Mouse (Mus musculus): ENCODE measurements at regions not wholly inside any gene's neighbourhood (a gene's known extent, or its start where the extent isn't known, plus 50 kb on each side); places are given as distances from the start of the nearest gene placed in this dataset.

GRCm38 (mm10) chr16:30886982-30887381 is 194.2 kb downstream of the Xxylt1 start:
- H3K9ac ChIP-seq = no peak overlapping the region
- 58% methylated on average over 1 of the region's 1 CpGs for WGBS

GRCm38 (mm10) chr16:30887536-30887935 is 193.7 kb downstream of the Xxylt1 start:
- no peak for ATAC-seq (ENCODE audit: borderline replicate concordance, extremely low read depth, low FRiP score, low TSS enrichment)
- H3K27ac ChIP-seq = no peak overlapping the region
- H3K4me2 ChIP-seq = no peak overlapping the region
- H3K27me3 ChIP-seq = no peaks in the 10 kb centered on the region
- WGBS = 87% methylated on average over 1 of the region's 1 CpGs
- H3K36me3 ChIP-seq = no peaks in the 10 kb centered on the region
- H3K9ac ChIP-seq = no peak overlapping the region
- H3K9me3 ChIP-seq = no peaks in the 10 kb centered on the region
- no peak overlapping the region for H3K4me3 ChIP-seq
- H3K4me1 ChIP-seq = no peaks in the 10 kb centered on the region

More at GRCm38 (mm10) chr16:30886982-30887381, 194.2 kb downstream of the Xxylt1 start:
- Histone ChIP-seq H3K4me2 (no peak overlapping the region), H3K27ac (no peak overlapping the region), H3K4me3 (no peak overlapping the region), H3K9me3 (no peaks in the 10 kb centered on the region), H3K36me3 (no peaks in the 10 kb centered on the region), H3K27me3 (no peaks in the 10 kb centered on the region), H3K4me1 (no peaks in the 10 kb centered on the region)
- ATAC-seq (ENCODE audit: borderline replicate concordance, extremely low read depth, low FRiP score, low TSS enrichment) = no peak

DNA sequence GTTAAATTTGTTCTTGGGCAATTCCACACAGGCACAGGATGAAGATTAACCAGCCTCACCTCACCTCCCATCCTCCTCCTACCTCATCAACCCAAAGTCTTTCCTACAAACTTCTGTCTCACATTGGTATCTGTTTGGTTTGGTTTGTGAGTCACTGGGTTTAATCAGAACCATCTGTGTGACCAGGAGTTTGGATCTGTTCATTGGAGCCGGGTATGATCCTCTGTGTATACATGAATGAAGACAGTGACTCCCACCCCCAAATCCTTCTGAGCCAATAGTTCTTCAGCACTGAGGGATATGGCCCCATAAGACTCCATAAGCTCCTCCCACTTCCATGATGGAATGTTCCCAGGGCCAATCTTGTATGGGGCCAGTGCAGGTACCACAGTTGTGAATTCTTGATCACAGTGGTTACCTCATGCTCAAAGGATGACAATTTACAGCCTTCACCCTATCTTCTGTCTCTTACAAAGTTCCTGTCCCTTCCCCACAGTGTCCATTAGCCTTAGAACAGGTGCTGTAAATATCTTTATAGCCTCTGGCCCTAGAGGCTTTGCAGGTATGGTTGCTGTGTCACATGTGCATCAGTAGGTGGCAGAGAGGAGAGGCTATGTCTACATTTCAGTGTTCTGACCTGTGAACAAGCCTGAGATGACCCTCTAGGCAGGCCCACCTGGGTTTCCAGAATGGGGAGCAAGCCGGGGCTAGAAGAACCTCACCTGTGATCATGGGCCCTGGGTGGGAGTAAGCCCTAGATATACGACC is 192.5 kb downstream of the Xxylt1 start:
- no peak for ATAC-seq (ENCODE audit: borderline replicate concordance, extremely low read depth, low FRiP score, low TSS enrichment)
- Histone ChIP-seq H3K4me3 (no peak overlapping the region), H3K9me3 (no peaks in the 10 kb centered on the region), H3K27me3 (no peaks in the 10 kb centered on the region), H3K9ac (no peak overlapping the region), H3K4me2 (no peak overlapping the region), H3K36me3 (no peaks in the 10 kb centered on the region), H3K27ac (no peak overlapping the region), H3K4me1 (no peaks in the 10 kb centered on the region)
- 87% methylated on average over 3 of the region's 3 CpGs for WGBS

GRCm38 (mm10) chr16:30892606-30893005 is 188.6 kb downstream of the Xxylt1 start:
- no peak overlapping the region for H3K4me2 ChIP-seq
- no peak overlapping the region for H3K9ac ChIP-seq
- H3K36me3 ChIP-seq = no peaks in the 10 kb centered on the region
- H3K27me3 ChIP-seq = no peaks in the 10 kb centered on the region
- no peak overlapping the region for H3K27ac ChIP-seq
- 90% methylated on average over 6 of the region's 6 CpGs for WGBS
- H3K4me1 ChIP-seq = no peaks in the 10 kb centered on the region
- H3K9me3 ChIP-seq = no peaks in the 10 kb centered on the region
- no peak overlapping the region for H3K4me3 ChIP-seq
- no peak for ATAC-seq (ENCODE audit: borderline replicate concordance, extremely low read depth, low FRiP score, low TSS enrichment)

DNA sequence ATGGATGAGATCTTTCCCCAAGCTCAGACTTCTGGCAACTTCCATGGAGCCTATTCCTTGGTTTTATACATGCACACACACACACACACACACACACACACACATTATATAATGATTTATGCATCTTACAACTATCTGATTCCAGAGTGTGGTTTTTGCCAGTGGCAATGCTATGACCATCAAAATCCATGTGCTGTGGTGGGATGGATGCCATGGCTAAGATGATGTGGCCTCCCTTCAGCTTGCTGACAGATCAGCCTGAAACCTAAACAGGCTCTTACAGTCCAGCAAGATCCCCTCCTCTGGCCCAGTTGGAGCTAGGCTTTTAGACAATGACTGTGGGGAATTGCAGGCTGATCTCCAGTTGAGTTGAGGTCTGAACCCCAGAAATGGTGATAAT is 187.1 kb downstream of the Xxylt1 start:
- Histone ChIP-seq H3K36me3 (no peaks in the 10 kb centered on the region), H3K27ac (no peak overlapping the region), H3K4me2 (no peak overlapping the region), H3K9ac (no peak overlapping the region), H3K9me3 (no peaks in the 10 kb centered on the region), H3K4me3 (no peak overlapping the region), H3K4me1 (no peaks in the 10 kb centered on the region), H3K27me3 (no peaks in the 10 kb centered on the region)
- ATAC-seq (ENCODE audit: borderline replicate concordance, extremely low read depth, low FRiP score, low TSS enrichment) = no peak

DNA sequence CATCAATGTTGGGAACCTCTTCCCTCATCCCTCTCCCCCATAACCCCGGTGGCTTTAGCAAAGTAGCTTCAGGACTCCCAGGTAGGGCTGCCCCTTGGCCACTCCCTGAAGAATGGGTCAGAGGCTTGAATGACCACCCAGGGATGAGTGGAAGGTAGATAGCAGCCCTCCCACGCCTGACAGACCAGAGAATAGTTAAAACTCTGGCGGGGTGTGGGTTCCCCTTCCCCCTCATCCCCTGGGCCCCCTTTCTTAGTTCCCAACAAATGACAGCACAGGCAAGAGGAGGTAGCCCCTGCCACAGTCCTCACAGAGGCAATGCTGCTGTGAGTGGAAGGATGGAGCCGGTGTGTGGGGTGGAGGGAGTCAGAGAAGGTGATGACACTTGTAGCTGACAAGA is 186.2 kb downstream of the Xxylt1 start:
- Histone ChIP-seq H3K4me2 (no peak overlapping the region), H3K27me3 (no peaks in the 10 kb centered on the region), H3K9me3 (no peaks in the 10 kb centered on the region), H3K36me3 (no peaks in the 10 kb centered on the region), H3K9ac (no peak overlapping the region), H3K4me1 (no peaks in the 10 kb centered on the region), H3K27ac (no peak overlapping the region), H3K4me3 (no peak overlapping the region)
- ATAC-seq (ENCODE audit: borderline replicate concordance, extremely low read depth, low FRiP score, low TSS enrichment) = no peak
- WGBS = 69% methylated on average over 4 of the region's 4 CpGs

- Histone ChIP-seq H3K27me3 (no peaks in the 10 kb centered on the region), H3K27ac (no peak overlapping the region), H3K4me1 (no peaks in the 10 kb centered on the region), H3K9me3 (no peaks in the 10 kb centered on the region), H3K4me2 (no peak overlapping the region), H3K9ac (no peak overlapping the region), H3K36me3 (no peaks in the 10 kb centered on the region), H3K4me3 (no peak overlapping the region)
- WGBS = 94% methylated on average over 3 of the region's 3 CpGs
- no peak for ATAC-seq (ENCODE audit: borderline replicate concordance, extremely low read depth, low FRiP score, low TSS enrichment)
Observed at GRCm38 (mm10) chr16:30897371-30897770, 183.9 kb downstream of the Xxylt1 start.

GRCm38 (mm10) chr16:30900121-30900520 is 181.1 kb downstream of the Xxylt1 start:
- no peaks in the 10 kb centered on the region for H3K4me1 ChIP-seq
- H3K27ac ChIP-seq = no peak overlapping the region
- WGBS = 83% methylated on average over 2 of the region's 2 CpGs
- H3K9ac ChIP-seq = no peak overlapping the region
- H3K9me3 ChIP-seq = peaks cover 10% of the 10 kb centered on the region; the same call in 1 of the 2 replicates
- H3K4me3 ChIP-seq = no peak overlapping the region
- H3K4me2 ChIP-seq = no peak overlapping the region
- no peaks in the 10 kb centered on the region for H3K27me3 ChIP-seq
- no peaks in the 10 kb centered on the region for H3K36me3 ChIP-seq
- no peak for ATAC-seq (ENCODE audit: borderline replicate concordance, extremely low read depth, low FRiP score, low TSS enrichment)

- Histone ChIP-seq H3K27ac (no peak overlapping the region), H3K36me3 (no peaks in the 10 kb centered on the region), H3K27me3 (no peaks in the 10 kb centered on the region), H3K4me3 (no peak overlapping the region), H3K9ac (no peak overlapping the region), H3K4me2 (no peak overlapping the region), H3K9me3 (peaks cover 10% of the 10 kb centered on the region; the same call in 1 of the 2 replicates), H3K4me1 (no peaks in the 10 kb centered on the region)
- ATAC-seq (ENCODE audit: borderline replicate concordance, extremely low read depth, low FRiP score, low TSS enrichment) = no peak
Observed at GRCm38 (mm10) chr16:30901309-30901708, 179.9 kb downstream of the Xxylt1 start.
